Mouse (Mus musculus) gastrocnemius, adult 2 months (tissue): ENCODE results near the gene Rgs9. TPM values are rescaled to one million over a fixed set of nuclear protein-coding genes. Genes with fewer than 3 reads are reported as not detected.

Experiments used
- DNase-seq: peaks from one replicate; pipeline ENCODE4 v3.0.0; 2022
- H3K27ac ChIP-seq: fragments of 200-600 bp; 2 replicates; pipeline ENCODE4 v1.8.1; 2022; ENCODE audit warnings: mild to moderate bottlenecking
- H3K4me3 ChIP-seq: fragments of 200-600 bp; 2 replicates; pipeline ENCODE4 v1.8.1; 2022; ENCODE audit warnings: mild to moderate bottlenecking, moderate library complexity
- CTCF ChIP-seq: fragments of 200-600 bp; IDR thresholded peaks from 2 replicates; pipeline ENCODE4 v1.8.1; 2022; ENCODE audit warnings: antibody characterized with exemption, mild to moderate bottlenecking, moderate library complexity
- intact Hi-C: fragments of 180-260 bp; cut with DNase I; formaldehyde crosslinking; loops from one replicate; pipeline ENCODE4 v1.15.1; 2025
- total RNA-seq, 2 experiments: library from RNA; stranded (reverse); gene quantifications; 2 replicates each; pipeline ENCODE4 v1.2.3; 2021

Rgs9 gene
- total RNA-seq, 2 experiments from 2014 or later: 0.13 to 0.20 TPM

- no peak overlapping the region for H3K27ac ChIP-seq
- no peak for DNase-seq
- intact Hi-C loops: no loop called here
- H3K4me3 ChIP-seq: no peak overlapping the region
- TF ChIP-seq CTCF: no peak
Measured at GRCm38 (mm10) chr11:109218722-109219430, 79.1 kb downstream of the Rgs9 start.

DNA sequence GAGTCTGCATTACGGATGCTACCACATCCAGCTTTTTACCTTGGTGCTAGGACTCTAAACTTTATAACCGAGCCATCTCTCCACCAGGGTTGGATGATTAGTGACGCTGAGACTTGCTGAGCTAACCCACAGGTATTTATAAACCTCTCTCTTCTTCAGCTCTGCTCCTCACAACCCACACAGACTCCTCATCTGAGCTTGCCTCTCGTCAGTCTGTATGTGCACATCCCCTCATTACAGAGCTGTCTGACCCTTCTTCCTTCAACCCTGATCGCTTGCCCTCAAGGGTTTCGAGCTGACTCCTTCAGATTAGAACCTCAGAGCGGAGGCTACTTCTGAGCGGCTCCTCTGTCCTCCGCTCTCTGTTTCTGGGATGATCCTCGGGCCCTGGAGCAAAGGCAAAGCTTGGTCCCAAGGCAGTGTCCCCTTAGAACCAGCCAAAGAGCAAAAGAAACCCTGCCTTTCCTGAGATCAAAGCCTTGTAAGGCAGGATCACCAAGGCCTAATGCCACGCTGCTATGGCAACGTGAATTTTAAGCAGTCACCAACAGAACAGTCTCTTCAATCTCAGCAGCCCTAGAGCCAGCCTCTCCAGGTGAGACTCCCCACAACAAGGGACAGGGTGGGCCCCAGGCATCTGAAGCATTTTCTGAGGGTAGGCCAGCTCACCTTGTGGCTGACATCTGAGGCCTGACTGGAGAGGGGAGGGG, 79.9 kb downstream of the Rgs9 start:
- intact Hi-C loops: no loop called here
- H3K27ac ChIP-seq: no peak overlapping the region
- H3K4me3 ChIP-seq: no peak overlapping the region
- TF ChIP-seq CTCF: no peak
- no peak for DNase-seq

GRCm38 (mm10) chr11:109210772-109211171, 87.2 kb downstream of the Rgs9 start:
- Histone ChIP-seq H3K27ac (no peak overlapping the region), H3K4me3 (no peak overlapping the region)
- no peak for DNase-seq
- TF ChIP-seq CTCF: no peak
- intact Hi-C loops: no loop called here

GRCm38 (mm10) chr11:109210341-109210740, 87.6 kb downstream of the Rgs9 start:
- intact Hi-C loops: no loop called here
- no peak for TF ChIP-seq CTCF
- H3K27ac ChIP-seq: no peak overlapping the region
- no peak for DNase-seq
- H3K4me3 ChIP-seq: no peak overlapping the region

DNA sequence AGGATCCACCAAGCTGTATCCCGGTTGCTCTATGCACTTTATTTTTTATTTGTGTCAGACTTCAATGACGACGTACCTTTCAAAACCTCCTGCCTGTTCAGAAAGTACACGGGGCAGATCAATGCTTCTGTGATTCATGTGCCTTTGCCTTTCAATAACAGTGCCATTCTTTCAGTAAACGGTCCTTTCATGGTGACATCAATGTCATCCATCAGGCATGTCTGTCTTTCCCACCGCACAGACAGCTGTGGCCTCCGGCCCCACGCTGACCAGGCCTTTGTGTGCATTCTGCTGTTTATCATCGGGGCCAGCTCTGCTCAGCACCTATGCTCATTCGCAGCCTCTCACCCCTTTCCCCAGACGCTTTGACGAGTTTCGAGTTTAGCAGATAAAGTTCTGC, 91.2 kb downstream of the Rgs9 start:
- no peak for TF ChIP-seq CTCF
- intact Hi-C loops: no loop called here
- no peak for DNase-seq
- Histone ChIP-seq H3K27ac (no peak overlapping the region), H3K4me3 (no peak overlapping the region)

DNA sequence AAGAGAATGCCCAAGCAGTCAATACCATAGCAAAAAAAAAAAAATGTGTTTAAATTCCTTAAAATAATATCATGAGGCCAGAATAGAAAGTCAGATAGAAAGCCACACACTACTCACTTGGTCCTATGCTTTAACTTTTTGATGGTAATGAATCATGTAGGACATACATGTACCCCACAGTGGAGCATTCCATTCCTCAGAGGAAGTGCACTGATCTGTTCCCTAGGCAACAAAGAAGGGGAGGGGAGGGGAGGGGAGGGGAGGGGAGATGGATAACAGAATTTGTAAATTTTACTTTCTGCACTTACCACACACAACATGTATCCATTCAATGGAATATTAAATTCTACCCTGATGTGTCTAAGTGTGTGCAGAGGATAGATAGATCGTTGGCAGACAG, 91.9 kb downstream of the Rgs9 start:
- no peak for TF ChIP-seq CTCF
- intact Hi-C loops: no loop called here
- DNase-seq: no peak

DNA sequence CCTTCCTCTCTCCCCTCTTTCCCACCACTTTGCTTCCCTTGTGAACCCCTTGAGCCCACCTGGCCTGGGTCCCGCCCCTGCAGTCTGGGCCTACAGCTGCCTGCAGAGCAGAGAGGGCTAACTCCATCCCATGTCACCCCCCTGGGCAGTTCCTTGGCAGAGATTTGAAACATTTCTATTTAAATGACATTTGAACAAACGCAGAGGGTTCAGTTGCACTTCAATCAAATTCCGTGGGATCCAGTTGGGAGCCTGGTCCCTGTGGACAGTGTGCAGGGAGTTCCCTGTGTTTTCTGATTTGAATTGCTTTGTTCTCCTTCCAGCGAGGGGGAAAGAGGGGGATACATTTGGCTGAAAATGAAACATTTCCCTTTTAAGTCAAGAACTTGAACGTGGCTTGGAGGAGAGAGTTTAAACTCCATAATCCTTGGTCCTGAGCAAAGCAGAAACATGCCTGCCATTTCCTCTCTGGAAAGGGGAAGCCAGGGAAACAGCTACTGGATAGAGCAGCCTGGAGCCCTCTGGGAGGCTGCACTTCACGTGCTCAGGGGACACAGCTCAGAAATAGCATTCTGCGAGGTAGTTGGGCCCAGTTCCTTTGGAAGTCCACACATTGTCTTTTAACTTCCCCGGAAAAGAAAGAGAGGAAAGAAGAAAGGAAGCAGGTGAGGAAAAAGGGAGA, 98.2 kb downstream of the Rgs9 start:
- no peak overlapping the region for H3K4me3 ChIP-seq
- no peak for TF ChIP-seq CTCF
- DNase-seq: no peak
- intact Hi-C loops: no loop called here
- no peak overlapping the region for H3K27ac ChIP-seq

More for the DNA sequence above, 91.9 kb downstream of the Rgs9 start:
- Histone ChIP-seq H3K27ac (no peak overlapping the region), H3K4me3 (no peak overlapping the region)

- intact Hi-C loops: loop anchor here (2.0 kb wide), 1 partner anchor 744 kb away; no protein-coding TSS in a partner anchor
- TF ChIP-seq CTCF: peak; percentile 91
- DNase-seq: peak; percentile 79
- no peak overlapping the region for H3K27ac ChIP-seq
- no peak overlapping the region for H3K4me3 ChIP-seq
Measured at GRCm38 (mm10) chr11:109192673-109193557, 105.0 kb downstream of the Rgs9 start.

DNA sequence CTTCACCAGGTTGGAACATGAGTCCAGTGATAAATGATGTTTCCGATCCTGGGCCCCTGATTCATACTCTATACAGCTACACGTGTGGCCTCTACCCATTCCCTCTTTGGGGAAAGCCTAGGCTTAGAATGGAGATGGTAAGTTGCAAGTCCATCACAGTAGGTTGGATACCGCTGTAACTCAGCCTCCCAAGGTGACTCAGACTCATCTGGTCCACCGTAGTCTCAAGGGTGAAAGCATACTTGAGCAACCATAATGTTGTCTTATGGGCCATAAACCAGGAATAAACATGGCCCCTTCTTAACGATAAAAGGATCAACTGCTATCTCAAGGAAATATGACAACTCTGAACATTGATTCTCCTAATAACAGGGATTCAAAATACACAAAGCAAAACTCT, 109.7 kb downstream of the Rgs9 start:
- DNase-seq: no peak
- no peak for TF ChIP-seq CTCF
- H3K4me3 ChIP-seq: no peak overlapping the region
- no peak overlapping the region for H3K27ac ChIP-seq
- intact Hi-C loops: no loop called here

DNA sequence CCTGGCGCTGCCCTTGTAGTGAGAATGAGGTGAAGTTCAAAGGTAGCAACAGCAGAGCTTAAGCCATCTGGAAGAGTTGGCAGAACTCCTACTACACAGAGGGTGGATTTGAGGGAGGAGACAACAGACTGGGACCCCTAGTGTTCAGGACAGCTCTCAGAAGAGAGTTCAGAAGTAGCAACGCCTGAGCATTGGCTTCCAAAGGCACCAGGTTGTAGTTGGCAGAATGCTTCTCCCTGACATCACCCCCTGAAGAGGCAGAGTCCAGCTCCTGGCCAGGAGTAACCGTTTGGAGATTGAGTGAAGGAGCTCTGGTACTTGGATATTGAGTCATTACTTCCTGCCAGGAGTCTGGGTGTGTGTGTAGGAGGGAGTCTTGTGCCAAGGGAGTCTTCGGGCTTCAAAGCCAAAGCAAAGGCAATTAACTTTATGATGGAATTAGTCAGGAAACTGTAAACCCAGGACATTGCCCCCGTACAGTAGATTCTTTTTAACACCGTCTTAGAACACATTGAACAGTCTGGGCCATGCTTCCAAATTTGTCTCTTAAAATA, 110.2 kb downstream of the Rgs9 start:
- H3K4me3 ChIP-seq: no peak overlapping the region
- no peak for DNase-seq
- no peak for TF ChIP-seq CTCF
- H3K27ac ChIP-seq: no peak overlapping the region
- intact Hi-C loops: no loop called here

DNA sequence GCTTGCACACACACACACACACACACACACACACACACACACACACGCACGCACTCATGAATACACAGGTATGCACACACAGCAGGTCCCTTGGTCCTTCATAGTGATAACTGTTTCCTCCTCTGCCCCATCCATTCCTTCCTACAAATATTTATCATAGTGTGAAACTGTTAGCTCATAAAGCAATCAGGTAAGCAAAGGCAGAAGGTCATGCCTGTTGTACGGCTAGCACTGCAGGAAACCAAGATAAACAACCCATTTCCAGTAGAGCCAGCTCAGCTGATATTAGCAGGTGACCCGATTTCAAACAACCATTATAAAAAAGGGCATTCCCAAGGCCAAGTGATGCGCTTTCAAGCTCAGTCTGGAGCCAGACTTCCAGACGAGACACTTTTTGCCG, 116.8 kb downstream of the Rgs9 start:
- TF ChIP-seq CTCF: no peak
- H3K27ac ChIP-seq: no peak overlapping the region
- H3K4me3 ChIP-seq: no peak overlapping the region
- intact Hi-C loops: no loop called here
- no peak for DNase-seq

DNA sequence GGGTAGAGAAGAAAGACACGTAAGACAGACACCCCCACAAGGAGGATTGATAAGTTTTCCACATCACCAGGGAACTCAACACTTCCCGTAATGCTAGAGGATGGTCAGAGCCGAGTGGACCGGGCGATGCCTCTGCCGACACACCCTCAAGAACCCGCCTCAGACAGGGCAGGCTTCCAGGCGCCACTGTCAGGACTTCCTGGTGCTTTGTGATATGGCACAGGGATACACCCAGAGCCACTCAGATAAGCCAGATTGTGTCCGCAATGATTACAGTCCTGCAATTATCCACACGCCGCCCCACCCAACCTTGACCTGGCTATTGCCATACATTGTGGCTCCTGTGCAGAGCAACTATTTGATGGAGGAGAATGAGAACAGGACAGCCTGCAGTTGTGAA, 117.6 kb downstream of the Rgs9 start:
- intact Hi-C loops: no loop called here
- DNase-seq: no peak
- Histone ChIP-seq H3K4me3 (no peak overlapping the region), H3K27ac (no peak overlapping the region)
- no peak for TF ChIP-seq CTCF
